Mouse (Mus musculus) lung, adult 2 months (tissue): ENCODE data around the gene Blnk. TPM values are rescaled to one million over a fixed set of nuclear protein-coding genes. Genes with fewer than 3 reads are reported as not detected.

Source experiments
- DNase-seq: peaks from one replicate; pipeline ENCODE4 v3.0.0; 2022
- H3K4me1 ChIP-seq: fragments of 200-500 bp; 2 replicates; pipeline ENCODE4 v1.6.1; 2011; ENCODE audit warnings: low read length; ENCODE audit not compliant: control insufficient read depth, insufficient read depth
- H3K4me3 ChIP-seq: fragments of 200-500 bp; replicated peaks from 2 replicates; pipeline ENCODE3; 2011; ENCODE audit warnings: low read depth, mild to moderate bottlenecking, control low read depth, low read length; ENCODE audit errors: extremely low read depth
- CTCF ChIP-seq: fragments of 200-500 bp; IDR thresholded peaks from 2 replicates; pipeline ENCODE4 v1.5.1; 2011; ENCODE audit warnings: mild to moderate bottlenecking, low read length, control low read depth; ENCODE audit not compliant: insufficient read depth
- POLR2A ChIP-seq: fragments of 200-500 bp; IDR thresholded peaks from 2 replicates; pipeline ENCODE4 v1.6.1; 2011; ENCODE audit warnings: low read depth, mild to moderate bottlenecking, control low read depth, low read length, borderline replicate concordance; ENCODE audit errors: extremely low read depth
- WGBS: fragments of 180-500 bp; shearing (Covaris S2); methylation state at CpG from one replicate; pipeline ENCODE4 v1.1.7; 2018; 5-methylcytosine and 5-hydroxymethylcytosine counted together
- polyA plus RNA-seq: library from polyadenylated mRNA; depleted of rRNA; stranded (reverse); fragments of >200 nt; gene quantifications from 2 replicates; pipeline ENCODE4 v1.2.3, GENCODE M21; 2012

Gene Blnk
- polyA plus RNA-seq, 1 experiment: 5.7 TPM

- 47% methylated on average over 3 of the region's 3 CpGs for WGBS
- Histone ChIP-seq H3K4me1 (0 out of 2 replicates have a peak, but pooled peaks cover 3% of the 10 kb centered on the region), H3K4me3 (no peak overlapping the region)
- TF ChIP-seq CTCF (no peak), POLR2A (no peak)
- no peak for DNase-seq
Observed at GRCm38 (mm10) chr19:41020537-41020936, 26.2 kb upstream of the Blnk start.

DNA sequence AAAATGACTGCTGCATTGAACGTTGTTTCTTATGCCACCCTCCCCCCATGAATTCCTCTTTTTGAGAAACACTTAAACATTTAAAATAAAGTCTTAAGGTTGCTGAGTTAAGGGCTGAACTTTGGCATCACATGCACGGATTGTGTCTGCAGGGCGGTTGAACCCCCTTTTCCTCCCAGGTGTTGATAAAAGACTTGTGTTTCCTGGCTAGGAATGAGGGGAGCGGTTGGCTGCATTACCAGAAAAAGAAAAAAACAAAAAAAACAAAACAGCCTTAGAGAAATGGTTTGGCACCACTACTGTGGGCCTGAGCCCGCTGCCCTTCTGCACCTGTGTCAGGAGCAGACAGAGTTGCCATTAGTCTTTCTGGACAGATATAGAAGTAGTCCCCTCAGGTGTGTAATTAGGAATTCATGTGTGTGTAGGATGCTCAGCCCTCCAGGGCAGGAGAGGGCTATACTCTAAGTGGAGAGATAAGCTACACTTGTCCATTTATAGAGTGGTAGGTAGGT is 24.9 kb upstream of the Blnk start:
- H3K4me3 ChIP-seq: no peak overlapping the region
- 0 out of 2 replicates have a peak, but pooled peaks cover 3% of the 10 kb centered on the region for H3K4me1 ChIP-seq
- WGBS: 49% methylated on average over 5 of the region's 5 CpGs
- DNase-seq: no peak
- TF ChIP-seq CTCF (no peak), POLR2A (no peak)

DNA sequence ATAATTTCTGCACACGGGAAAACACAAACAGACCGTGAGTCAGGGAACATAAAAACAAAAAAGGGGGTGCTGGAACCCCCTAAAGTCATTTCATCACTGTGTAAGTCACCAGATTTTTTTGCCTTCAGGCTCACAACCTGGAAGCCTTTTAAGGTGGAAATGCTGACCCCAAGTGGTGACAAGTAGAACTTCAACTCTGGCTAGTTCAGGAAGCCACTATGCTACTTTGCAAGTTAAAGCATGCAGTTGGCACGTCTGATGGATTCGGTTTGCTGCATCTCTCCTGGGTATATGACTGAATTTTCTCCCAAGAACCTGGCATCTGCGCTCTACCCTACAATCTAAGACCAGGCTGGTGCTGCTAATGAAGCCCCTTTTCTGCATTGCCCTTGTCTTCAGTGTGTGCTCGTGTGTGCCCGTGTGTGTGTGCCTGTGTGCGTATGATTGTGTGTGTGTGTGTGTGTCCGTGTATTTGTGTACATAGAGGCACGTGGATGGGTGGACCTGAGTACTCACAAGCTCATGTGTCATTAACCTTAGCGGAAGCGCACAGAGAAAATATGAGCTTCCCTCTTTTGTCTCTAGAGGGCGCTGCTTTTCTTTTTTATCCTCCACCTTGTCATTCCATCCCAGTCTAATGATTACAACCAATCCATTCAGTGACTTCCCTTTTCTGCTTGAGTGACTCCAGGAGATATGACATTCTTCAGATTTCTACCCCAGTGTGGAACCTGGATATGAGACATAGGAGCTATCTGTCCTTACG is 21.8 kb upstream of the Blnk start:
- peak; percentile 45 for DNase-seq
- WGBS: 17% methylated on average over 14 of the region's 14 CpGs
- TF ChIP-seq CTCF: peak; percentile 30
- TF ChIP-seq POLR2A: no peak
- H3K4me1 ChIP-seq: 0 out of 2 replicates have a peak, but pooled peaks cover 3% of the 10 kb centered on the region
- no peak overlapping the region for H3K4me3 ChIP-seq

GRCm38 (mm10) chr19:41014003-41014402 is 19.7 kb upstream of the Blnk start:
- Histone ChIP-seq H3K4me3 (no peak overlapping the region), H3K4me1 (0 out of 2 replicates have a peak, but pooled peaks cover 3% of the 10 kb centered on the region)
- no peak for DNase-seq
- 17% methylated on average over 9 of the region's 9 CpGs for WGBS
- TF ChIP-seq CTCF: no peak
- TF ChIP-seq POLR2A: no peak

GRCm38 (mm10) chr19:41013591-41013990 is 19.3 kb upstream of the Blnk start:
- WGBS: 9% methylated on average over 5 of the region's 5 CpGs

DNA sequence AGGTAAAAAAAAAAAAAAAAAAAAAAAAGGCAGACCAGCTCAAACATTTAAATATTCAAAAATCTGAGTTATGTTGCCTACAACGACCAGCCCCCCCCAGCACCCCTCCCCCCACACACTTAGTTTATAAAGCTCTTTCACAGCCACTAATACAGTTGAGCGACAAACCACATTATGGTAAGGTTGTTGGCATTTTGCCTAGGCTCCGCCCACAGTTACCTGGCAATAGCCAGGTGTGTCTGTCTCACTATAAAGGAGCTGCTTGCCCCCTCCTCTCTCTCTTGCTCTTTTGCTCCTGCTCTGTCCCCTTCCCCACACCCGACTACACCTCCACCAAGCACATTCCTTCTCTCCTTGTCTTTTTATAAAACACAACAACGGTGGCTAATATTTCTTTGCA is 17.3 kb upstream of the Blnk start:
- TF ChIP-seq POLR2A: no peak
- TF ChIP-seq CTCF: no peak
- H3K4me1 ChIP-seq: peaks cover 3% of the 10 kb centered on the region; the same call in 1 of the 2 replicates
- DNase-seq: no peak
- no peak overlapping the region for H3K4me3 ChIP-seq
- WGBS: 29% methylated on average over 5 of the region's 5 CpGs

More at GRCm38 (mm10) chr19:41013591-41013990, 19.3 kb upstream of the Blnk start:
- DNase-seq: no peak
- TF ChIP-seq POLR2A (no peak), CTCF (no peak)
- H3K4me1 ChIP-seq: 0 out of 2 replicates have a peak, but pooled peaks cover 3% of the 10 kb centered on the region
- H3K4me3 ChIP-seq: no peak overlapping the region

GRCm38 (mm10) chr19:41008674-41009395 is 14.5 kb upstream of the Blnk start:
- Histone ChIP-seq H3K4me3 (no peak overlapping the region), H3K4me1 (no peaks in the 10 kb centered on the region; the same call in 1 of the 2 replicates)
- WGBS: 84% methylated on average over 5 of the region's 5 CpGs
- DNase-seq: no peak
- TF ChIP-seq POLR2A: no peak
- TF ChIP-seq CTCF: no peak

DNA sequence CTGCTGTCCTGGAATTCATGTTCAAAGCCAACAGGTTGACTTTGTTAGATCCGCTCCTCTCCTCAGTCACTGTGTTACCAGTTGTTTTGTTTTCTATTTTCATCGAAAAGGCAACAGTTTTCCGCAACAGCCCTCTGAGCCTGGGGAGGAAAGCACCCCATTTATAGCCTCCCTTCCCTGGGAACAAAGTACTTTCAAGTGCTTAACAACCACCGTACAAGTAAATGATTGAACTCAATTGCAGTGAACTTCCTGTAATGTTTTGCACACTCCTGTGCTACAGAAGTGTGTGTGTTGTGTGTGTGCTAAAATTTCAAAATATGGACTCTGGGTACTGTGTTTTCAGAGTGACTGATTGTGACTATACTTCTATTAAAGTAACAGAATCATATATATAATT is 13.4 kb upstream of the Blnk start:
- no peak for TF ChIP-seq CTCF
- TF ChIP-seq POLR2A: no peak
- Histone ChIP-seq H3K4me3 (no peak overlapping the region), H3K4me1 (no peaks in the 10 kb centered on the region; the same call in 1 of the 2 replicates)
- 61% methylated on average over 4 of the region's 4 CpGs for WGBS
- DNase-seq: no peak

DNA sequence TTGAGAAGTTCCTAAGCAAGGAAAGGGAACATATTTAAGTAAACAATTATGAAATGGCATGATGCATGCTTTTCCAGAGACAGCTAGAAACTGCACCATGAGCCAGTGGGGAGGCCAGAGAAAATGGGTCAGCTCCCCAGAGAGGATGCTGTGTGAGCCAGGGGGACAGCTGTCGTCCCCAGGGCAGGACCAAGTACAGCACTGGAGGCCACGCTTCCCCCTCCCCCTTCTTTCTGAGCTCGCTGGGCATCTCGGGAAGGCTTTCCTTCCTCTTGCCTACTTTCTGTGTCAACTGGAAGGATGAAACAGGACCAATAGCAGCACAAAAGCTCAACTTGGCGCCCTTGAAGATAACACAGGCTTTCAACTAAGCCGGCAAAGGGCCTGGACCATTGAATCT is 13.0 kb upstream of the Blnk start:
- no peak for DNase-seq
- TF ChIP-seq CTCF (no peak), POLR2A (no peak)
- H3K4me3 ChIP-seq: no peak overlapping the region
- WGBS: 31% methylated on average over 6 of the region's 6 CpGs
- no peaks in the 10 kb centered on the region; the same call in 1 of the 2 replicates for H3K4me1 ChIP-seq

GRCm38 (mm10) chr19:41006621-41007020 is 12.3 kb upstream of the Blnk start:
- TF ChIP-seq POLR2A (no peak), CTCF (no peak)
- Histone ChIP-seq H3K4me1 (no peaks in the 10 kb centered on the region; the same call in 1 of the 2 replicates), H3K4me3 (no peak overlapping the region)
- 35% methylated on average over 4 of the region's 4 CpGs for WGBS
- no peak for DNase-seq
